In genomic region chr19:22337468-22337867, GRCm38 (mm10) we compare ENCODE assay signal across 8 mouse cellular contexts.
DNase-seq lines count a peak whose midpoint lies in the region; ATAC-seq and TF ChIP-seq lines count a peak whose summit lies in the region.

No protein-coding gene starts in this region.

- H3K27ac ChIP-seq in forebrain, embryonic 14.5 days (ENCODE audit: low read depth, low read length): no peak overlapping the region
- H3K27ac ChIP-seq in midbrain, embryonic 10.5 days (replicated peaks): no peak overlapping the region
- no peak overlapping the region for H3K27ac ChIP-seq in stomach, postnatal 0 days (replicated peaks)

- H3K4me3 ChIP-seq in forebrain, embryonic 14.5 days (ENCODE audit: low read depth, low read length): no peak overlapping the region
- no peak overlapping the region for H3K4me3 ChIP-seq in midbrain, embryonic 10.5 days
- no peak overlapping the region for H3K4me3 ChIP-seq in stomach, postnatal 0 days (ENCODE audit: low read depth, low read length)

- no peaks in the 10 kb centered on the region for H3K36me3 ChIP-seq in forebrain, embryonic 14.5 days (ENCODE audit: control insufficient read depth, insufficient read depth, low read length)
- H3K36me3 ChIP-seq in midbrain, embryonic 10.5 days: no peaks in the 10 kb centered on the region
- H3K36me3 ChIP-seq in stomach, postnatal 0 days (ENCODE audit: control insufficient read depth, insufficient read depth, low read length): no peaks in the 10 kb centered on the region

- WGBS in forebrain, embryonic 14.5 days: 17% methylated on average over 5 of the region's 5 CpGs
- WGBS in midbrain, embryonic 10.5 days: 22% methylated on average over 5 of the region's 5 CpGs
- 12% methylated on average over 5 of the region's 5 CpGs for WGBS in stomach, postnatal 0 days

- H3K9ac ChIP-seq in forebrain, embryonic 14.5 days (ENCODE audit: low read length): no peak overlapping the region
- no peak overlapping the region for H3K9ac ChIP-seq in stomach, postnatal 0 days (ENCODE audit: low read length)

- H3K27me3 ChIP-seq in forebrain, embryonic 14.5 days (replicated peaks; ENCODE audit: control insufficient read depth, insufficient read depth, low read length): no peaks in the 10 kb centered on the region
- no peaks in the 10 kb centered on the region for H3K27me3 ChIP-seq in midbrain, embryonic 10.5 days (ENCODE audit: low read depth, poor library complexity, severe bottlenecking)
- no peaks in the 10 kb centered on the region for H3K27me3 ChIP-seq in stomach, postnatal 0 days (ENCODE audit: control insufficient read depth, insufficient read depth, low read length)

- no peak for ATAC-seq in CD4-positive, CD25-positive, alpha-beta regulatory T cell, adult 4 months
- peak; percentile 62 for ATAC-seq in forebrain, embryonic 14.5 days
- ATAC-seq in stomach, postnatal 0 days (ENCODE audit: low FRiP score, low TSS enrichment): no peak

- no peaks in the 10 kb centered on the region for H3K9me3 ChIP-seq in forebrain, embryonic 14.5 days (replicated peaks; ENCODE audit: control insufficient read depth, low read length)
- 0 out of 2 replicates have a peak, but pooled peaks cover 3% of the 10 kb centered on the region for H3K9me3 ChIP-seq in midbrain, embryonic 10.5 days (replicated peaks)
- no peaks in the 10 kb centered on the region for H3K9me3 ChIP-seq in stomach, postnatal 0 days (ENCODE audit: control insufficient read depth, low read length)

- no peak overlapping the region for H3K4me2 ChIP-seq in forebrain, embryonic 14.5 days (ENCODE audit: low read length)
- H3K4me2 ChIP-seq in stomach, postnatal 0 days (replicated peaks; ENCODE audit: low read depth): no peak overlapping the region

- peak; percentile 98 for TF ChIP-seq CTCF in stomach, postnatal 0 days (IDR thresholded peaks at IDR 0.05; ENCODE audit: low read depth)

- no peaks in the 10 kb centered on the region for H3K4me1 ChIP-seq in forebrain, embryonic 14.5 days (ENCODE audit: control insufficient read depth, insufficient read depth, low read length)
- no peaks in the 10 kb centered on the region for H3K4me1 ChIP-seq in midbrain, embryonic 10.5 days
- no peaks in the 10 kb centered on the region for H3K4me1 ChIP-seq in stomach, postnatal 0 days (replicated peaks; ENCODE audit: control insufficient read depth, insufficient read depth)

- no peak for TF ChIP-seq EP300 in stomach, postnatal 0 days (optimal IDR thresholded peaks at IDR 0.05)

- DNase-seq in CD4-positive, CD25-positive, alpha-beta regulatory T cell, adult 2 months (ENCODE audit: low read depth, low spot score): peak; percentile 4
- peak; percentile 73 for DNase-seq in 416B (ENCODE audit: low read depth)
- peak; percentile 6 for DNase-seq in c-Kit-positive CD71-positive TER-119-positive erythroid progenitor cells, embryonic 14.5 days (ENCODE audit: low spot score)
- peak; percentile 91 for DNase-seq in forebrain, embryonic 14.5 days (ENCODE audit: low spot score)
- DNase-seq in kidney, postnatal 25 days: peak; percentile 41 to 43
- peak; percentile 35 for DNase-seq in midbrain, embryonic 10.5 days (ENCODE audit: low spot score)
- DNase-seq in stomach, postnatal 0 days (ENCODE audit: low spot score): peak; percentile 25

Comparison
In these comparisons a context has a peak if more than half of its experiments do, and no peak if none do; other contexts are left out.
1. DNase-seq: peak in every context shown above with its lines; median percentile 91 in forebrain, embryonic 14.5 days; 73 in 416B; 42 in kidney, postnatal 25 days; 35 in midbrain, embryonic 10.5 days; 25 in stomach, postnatal 0 days; 6 in c-Kit-positive CD71-positive TER-119-positive erythroid progenitor cells, embryonic 14.5 days; 4 in CD4-positive, CD25-positive, alpha-beta regulatory T cell, adult 2 months.